Mouse (Mus musculus) cerebellum, adult 8-10 months (tissue): Measurements from ENCODE around the gene Cbll1.
A peak's percentile ranks its signal among the peaks of the same experiment; 100 is the strongest.

ENCODE experiments used
- DNase-seq: peaks from one replicate; pipeline ENCODE4 v3.0.0; 2022

Gene Cbll1

DNA sequence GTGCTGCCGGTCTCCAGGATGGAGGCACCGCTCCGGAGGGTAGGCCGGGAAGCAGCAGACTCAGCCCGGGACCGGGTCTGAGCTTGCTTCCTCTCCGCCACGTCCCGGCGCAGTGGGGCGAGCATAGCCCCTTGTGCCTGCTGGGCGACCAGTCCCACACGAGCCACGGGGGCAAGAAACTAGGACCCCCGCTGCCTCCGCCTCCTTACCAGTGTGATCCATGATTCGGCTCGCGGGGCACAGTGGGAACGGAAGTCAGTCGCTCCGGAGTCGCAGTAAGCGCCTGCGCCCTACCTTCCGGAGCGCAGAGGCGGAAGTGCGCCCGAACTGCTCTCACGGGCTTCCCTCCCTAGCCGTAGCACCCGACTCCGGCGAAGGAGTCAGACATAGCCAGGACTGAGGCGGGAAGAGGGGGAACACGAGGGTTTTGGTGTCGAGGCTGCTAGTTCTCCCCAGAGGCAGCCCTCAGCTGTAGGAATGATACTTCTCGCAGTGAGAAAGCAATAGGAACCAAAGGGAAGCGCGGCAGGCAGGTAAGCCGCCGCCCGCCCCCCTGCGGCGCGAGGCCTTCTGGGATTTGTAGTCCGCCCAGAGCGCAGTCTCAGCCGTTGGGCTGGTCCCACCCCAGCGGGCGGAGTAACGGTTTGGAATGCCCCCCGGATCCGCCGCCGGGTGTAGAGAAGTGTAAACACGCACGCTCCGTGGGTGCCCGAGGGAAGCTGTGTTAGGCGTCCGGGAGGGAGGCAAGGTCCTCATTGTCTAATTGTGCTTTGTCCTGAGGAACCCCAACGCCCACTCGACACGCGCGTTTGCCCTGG is at the start of gene Cbll1:
Gene Cbll1, minus strand, starts transcription at position 303 of the 818 bp plus-strand sequence.
- peak; percentile 98 for DNase-seq

- no peak for DNase-seq
Observed at GRCm38 (mm10) chr12:31546061-31546460, 46.6 kb upstream of the Cbll1 start.

DNA sequence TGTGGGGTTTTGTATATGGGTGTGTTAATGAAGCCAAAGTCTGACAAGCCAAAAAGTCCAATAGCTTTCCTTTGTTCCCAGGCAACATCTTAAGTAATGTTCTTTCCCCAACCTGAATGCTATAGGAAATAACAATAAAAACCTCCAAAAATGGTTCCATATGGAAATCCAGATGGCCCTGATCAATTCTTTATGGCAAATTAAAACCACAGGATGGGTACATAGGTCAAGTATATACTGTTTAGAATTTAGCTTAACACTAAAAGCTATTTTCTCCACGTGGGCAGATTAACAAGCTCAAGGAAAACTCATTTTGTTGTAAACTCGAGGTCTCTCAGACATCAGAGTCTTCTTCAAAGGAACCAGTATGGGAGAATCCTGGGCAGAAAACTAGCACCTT is 45.8 kb upstream of the Cbll1 start:
- no peak for DNase-seq

- DNase-seq = no peak
Observed at GRCm38 (mm10) chr12:31541541-31541940, 42.1 kb upstream of the Cbll1 start.

DNA sequence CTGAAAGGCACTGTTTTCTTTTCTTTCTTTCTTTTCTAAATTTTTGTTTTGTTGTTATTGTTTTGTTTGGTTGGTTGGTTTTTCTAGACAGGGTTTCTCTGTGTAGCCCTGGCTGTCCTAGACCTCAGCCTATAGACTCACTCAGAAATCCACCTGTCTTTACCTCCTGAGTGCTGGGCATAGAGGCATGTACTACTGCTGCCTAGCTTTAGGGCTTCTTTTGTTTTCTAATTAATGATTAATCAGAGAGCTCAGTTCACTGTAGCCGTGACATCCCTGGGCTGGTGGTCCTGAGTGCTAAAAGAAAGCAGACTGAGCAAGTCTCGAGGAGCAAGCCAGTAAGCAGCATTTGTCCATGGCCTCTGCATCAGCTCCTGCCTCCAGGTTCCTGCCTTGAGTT is 40.4 kb upstream of the Cbll1 start:
- DNase-seq = no peak

GRCm38 (mm10) chr12:31537515-31538230 is 38.3 kb upstream of the Cbll1 start:
- no peak for DNase-seq

DNA sequence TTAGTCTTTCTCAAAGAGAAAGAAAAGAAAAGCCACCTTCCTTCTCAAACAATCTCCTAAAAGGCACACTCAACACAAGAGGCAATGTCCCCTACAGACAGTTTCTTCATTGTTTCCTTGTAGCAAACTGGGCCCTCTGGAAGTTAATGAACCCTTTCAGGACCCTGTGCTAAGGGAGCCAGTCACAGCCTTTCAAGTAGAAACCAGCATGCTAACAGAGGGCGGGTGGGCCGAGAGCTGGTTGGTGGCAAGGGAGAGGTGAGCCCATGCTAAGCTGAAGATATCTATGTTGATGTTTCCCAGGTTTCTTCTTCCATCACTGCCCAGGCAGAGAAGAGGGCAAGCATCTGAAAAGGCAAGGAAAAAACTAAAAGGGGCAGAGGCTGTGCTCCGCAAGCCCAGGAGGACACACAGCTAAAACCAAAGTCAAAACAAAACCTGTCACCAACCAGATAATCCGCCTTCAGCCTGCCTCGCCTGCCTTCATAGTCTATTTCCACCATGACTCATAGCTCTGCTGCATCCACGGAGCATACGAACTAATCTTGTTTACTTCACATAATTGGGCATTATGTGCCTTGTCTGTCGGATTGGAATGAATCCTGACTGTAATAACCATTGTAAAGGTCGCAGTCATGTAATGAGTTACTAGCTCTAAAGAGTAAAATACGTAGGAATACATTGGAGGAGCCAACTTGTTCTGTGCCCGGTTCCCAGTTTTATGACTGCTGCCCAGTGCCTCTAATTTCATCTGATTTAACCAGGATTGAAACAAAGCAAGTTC is 34.8 kb upstream of the Cbll1 start:
- DNase-seq = no peak

- DNase-seq = no peak
Observed at GRCm38 (mm10) chr12:31533218-31533908, 33.9 kb upstream of the Cbll1 start.

DNA sequence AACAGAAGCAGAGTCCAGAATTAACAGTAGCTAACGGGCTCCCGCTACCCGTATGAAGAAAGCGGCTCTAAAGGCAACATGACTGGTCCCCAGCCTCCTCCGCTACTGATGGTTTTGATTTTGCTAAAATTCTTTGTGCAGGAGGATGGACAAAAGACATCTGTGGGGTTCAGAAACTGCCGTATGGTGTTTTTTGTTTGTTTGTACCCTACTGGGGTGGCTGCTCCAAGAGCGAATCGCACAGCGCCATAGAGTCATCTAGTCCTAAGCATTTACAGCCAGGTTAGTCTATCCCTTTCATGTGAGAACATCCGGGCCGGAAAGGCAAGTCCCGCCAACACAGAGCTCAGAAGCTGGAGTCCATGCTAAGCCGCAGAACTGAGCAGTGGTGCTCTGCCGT is 32.6 kb upstream of the Cbll1 start:
- DNase-seq = no peak

GRCm38 (mm10) chr12:31527407-31527806 is 28.0 kb upstream of the Cbll1 start:
- no peak for DNase-seq

- DNase-seq = no peak
Observed at GRCm38 (mm10) chr12:31521371-31521770, 22.0 kb upstream of the Cbll1 start.

DNA sequence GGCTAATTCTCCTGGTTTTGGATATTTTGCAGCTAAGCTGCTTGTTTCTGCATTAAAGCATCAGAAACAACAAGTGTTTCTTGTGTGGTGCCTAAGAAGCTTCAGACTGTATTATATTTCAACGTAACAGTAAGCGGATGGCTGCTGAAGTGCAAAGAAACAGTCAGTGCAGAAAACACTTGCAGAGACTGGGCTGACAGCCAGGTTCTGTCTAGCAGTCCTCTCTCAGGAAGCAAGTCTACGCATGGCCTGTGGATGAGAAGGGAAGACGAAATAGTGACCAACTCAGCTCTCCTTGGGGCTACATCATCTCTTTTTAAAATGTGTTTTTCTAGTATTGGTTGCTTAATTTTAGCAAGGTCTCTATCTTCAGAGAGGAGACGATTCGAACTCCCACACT is 20.7 kb upstream of the Cbll1 start:
- DNase-seq = no peak

DNA sequence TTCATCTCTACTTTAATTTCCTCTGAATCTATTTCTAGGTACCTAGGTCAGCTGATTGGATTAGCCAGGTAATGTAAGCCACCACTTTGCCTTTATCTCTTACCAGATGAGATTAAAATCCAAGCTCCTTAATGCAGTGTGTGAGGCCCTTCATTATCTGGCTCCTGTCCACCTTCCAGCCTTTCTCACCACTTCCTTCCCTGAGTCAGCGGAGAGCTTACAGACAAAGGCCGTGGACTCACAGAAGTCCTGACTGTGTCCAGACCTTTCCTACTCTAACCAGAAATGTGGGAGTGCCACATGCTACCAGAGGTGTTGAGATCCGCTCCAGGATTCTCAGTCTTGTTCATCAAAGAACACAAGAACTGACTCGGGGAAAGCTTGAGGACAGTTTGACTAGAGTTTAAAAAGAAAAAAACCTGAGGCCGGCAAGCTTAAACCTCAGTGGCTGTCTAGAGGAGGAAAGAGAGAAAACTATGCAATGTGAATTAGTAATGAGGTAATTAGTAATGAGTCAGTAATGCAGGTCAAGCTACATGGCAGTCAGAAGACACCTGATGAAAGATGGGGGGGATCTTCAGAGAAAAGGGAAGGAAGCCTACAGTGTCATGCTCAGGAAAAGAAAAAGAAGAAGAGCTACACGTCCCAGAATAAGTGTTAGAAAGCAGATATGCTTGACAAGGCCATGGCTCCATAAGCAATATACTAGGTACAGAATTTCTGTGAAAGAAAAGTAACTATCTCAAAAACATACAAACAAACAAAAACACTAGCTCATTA is 14.5 kb upstream of the Cbll1 start:
- no peak for DNase-seq

- no peak for DNase-seq
Observed at GRCm38 (mm10) chr12:31512634-31513411, 13.4 kb upstream of the Cbll1 start.

DNA sequence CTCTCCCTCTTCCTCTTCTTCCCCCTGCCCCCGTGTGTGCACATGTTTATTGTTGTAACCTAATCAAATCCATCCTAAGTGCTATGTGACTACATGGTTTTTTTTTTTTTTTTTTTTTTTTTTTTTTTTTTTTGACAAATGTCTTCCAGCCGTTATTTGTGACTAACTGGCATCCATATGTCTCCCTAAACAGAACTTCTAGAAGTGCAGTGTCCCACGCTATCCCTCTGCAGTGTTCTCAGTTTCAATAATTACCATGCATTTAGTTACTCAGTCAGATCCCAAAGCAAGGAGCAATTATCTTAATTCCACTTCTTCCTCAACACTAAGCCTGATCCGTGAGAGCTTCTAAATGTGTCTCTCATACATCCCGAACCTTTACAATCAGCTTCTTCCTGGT is 11.8 kb upstream of the Cbll1 start:
- no peak for DNase-seq

DNA sequence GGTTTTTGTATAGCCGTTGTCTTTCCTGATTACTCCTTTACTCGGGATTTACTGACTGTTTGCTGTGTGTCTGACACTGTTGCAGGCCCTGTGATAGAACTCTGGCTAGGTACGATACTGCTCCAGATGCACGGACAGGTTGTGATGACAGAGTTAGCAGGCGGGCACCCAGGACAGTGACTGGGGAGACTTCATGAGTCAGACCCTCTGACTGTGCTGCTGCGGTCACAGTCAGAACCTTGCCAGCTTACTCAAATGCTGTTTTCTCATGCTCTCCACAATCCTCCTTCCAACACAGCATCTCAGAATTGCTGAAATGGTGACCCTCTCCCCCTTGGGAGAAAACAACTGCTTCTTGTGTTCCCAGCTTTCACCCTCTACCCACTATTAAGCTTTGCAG is 9.1 kb upstream of the Cbll1 start:
- DNase-seq = no peak

DNA sequence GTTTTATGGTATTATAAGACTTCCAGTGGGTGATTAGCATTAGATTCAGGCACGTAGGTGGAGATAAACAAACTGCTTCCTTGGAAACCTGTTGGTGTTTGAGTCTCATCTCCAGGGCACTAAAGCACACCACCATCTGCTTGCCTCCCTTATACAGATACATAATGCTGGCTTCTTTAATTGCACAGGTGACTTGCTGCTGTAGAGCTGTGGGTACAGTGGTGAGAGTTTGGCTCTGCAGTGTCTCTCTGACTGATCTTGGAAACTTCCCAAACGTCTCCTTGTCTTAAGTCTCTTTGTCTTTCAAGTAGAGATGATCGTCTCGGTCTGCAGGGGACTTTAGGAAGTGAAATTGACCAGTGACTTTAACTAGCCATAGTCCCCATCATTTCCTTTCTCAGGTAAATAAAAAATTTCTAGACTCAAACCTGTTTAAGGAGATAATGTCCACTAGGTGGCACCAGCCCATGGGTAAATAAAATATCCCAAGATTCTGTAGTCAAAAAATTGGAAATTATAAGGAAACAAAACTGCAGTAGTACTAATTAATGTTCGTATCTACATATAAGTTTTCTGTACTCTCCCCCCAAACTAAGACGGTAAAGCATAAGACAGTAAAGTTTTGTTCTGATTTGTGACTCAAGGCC is 8.4 kb upstream of the Cbll1 start:
- peak; percentile 50 for DNase-seq

GRCm38 (mm10) chr12:31503211-31503610 is 3.8 kb upstream of the Cbll1 start:
- DNase-seq = no peak

GRCm38 (mm10) chr12:31501266-31501665 is 1.9 kb upstream of the Cbll1 start:
- DNase-seq = no peak

GRCm38 (mm10) chr12:31500196-31500595 is 780 bp upstream of the Cbll1 start:
- no peak for DNase-seq

GRCm38 (mm10) chr12:31498936-31499313 is 491 bp downstream of the Cbll1 start:
- no peak for DNase-seq
